10 mouse cellular contexts compared by ENCODE assay signal in the genomic region with DNA sequence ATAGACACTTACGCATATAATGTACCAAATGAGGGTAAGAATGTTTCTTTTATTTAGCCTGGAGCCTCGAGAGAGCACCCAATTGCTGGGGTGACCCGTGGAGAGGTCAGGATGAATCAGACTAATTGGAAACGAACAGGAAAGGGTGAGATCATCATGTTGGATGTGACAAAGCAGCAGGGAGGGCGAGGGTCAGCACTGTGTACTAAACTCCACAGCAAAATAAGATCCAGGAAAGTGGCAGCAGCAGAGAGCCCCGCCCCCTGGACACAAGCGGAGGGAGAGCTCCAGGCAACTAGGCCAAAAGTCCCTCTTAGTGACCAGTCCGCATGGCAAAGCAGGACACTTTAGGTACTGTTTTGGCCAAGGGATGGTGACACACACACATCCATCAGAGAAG. TPM values are rescaled to one million over a fixed set of nuclear protein-coding genes. Genes with fewer than 3 reads are reported as not detected.
A peak's percentile ranks its signal among the peaks of the same experiment; 100 is the strongest.
DNase-seq lines count a peak whose midpoint lies in the region; ATAC-seq lines count a peak whose summit lies in the region.
"Had no signal": no experiment of that assay in that cellular context is flagged by ENCODE, and none has a peak within 500 bp of the region (broad histone marks: within the 10 kb centered on the region; RNA-seq: fewer than 3 reads in every experiment).

No protein-coding gene starts in this region.

- intact Hi-C loops in left cerebral cortex, postnatal 14 days (cut with DNase I) = no loop called here

- H3K27ac ChIP-seq in neural tube, embryonic 15.5 days (replicated peaks) = no peak overlapping the region
- H3K27ac ChIP-seq: embryonic facial prominence, embryonic 13.5 days; intestine, embryonic 15.5 days had no signal

- peak; percentile 1 for DNase-seq in right cerebral cortex, postnatal 4 days
- no peak for DNase-seq in right cerebral cortex, adult 18-20 months
- DNase-seq in gastrocnemius, adult 18-20 months (ENCODE audit: low spot score) = peak; percentile 71
- peak; percentile 54 to 76 for DNase-seq in kidney, postnatal 4 days
- peak; percentile 55 for DNase-seq in urinary bladder, postnatal 14 days (ENCODE audit: low spot score)
- DNase-seq in embryo, embryonic 10.5 days (ENCODE audit: low spot score) = no peak
- DNase-seq in left cerebral cortex, postnatal 14 days (ENCODE audit: low spot score in 2 of 2) = no peak

- no peak overlapping the region for H3K9ac ChIP-seq in neural tube, embryonic 15.5 days (replicated peaks)
- H3K9ac ChIP-seq: embryonic facial prominence, embryonic 13.5 days; intestine, embryonic 15.5 days had no signal

- no peak overlapping the region for H3K4me2 ChIP-seq in neural tube, embryonic 15.5 days
- H3K4me2 ChIP-seq: embryonic facial prominence, embryonic 13.5 days; intestine, embryonic 15.5 days had no signal

- 61% methylated on average over 8 of the region's 8 CpGs for WGBS in neural tube, embryonic 15.5 days

- H3K4me3 ChIP-seq in neural tube, embryonic 15.5 days (replicated peaks) = no peak overlapping the region
- H3K4me3 ChIP-seq: embryonic facial prominence, embryonic 13.5 days; intestine, embryonic 15.5 days had no signal

- H3K36me3 ChIP-seq in neural tube, embryonic 15.5 days = no peaks in the 10 kb centered on the region
- H3K36me3 ChIP-seq: embryonic facial prominence, embryonic 13.5 days; intestine, embryonic 15.5 days had no signal

- H3K4me1 ChIP-seq in neural tube, embryonic 15.5 days = peaks cover 10% of the 10 kb centered on the region

- no peaks in the 10 kb centered on the region for H3K27me3 ChIP-seq in neural tube, embryonic 15.5 days (replicated peaks)
- H3K27me3 ChIP-seq: embryonic facial prominence, embryonic 13.5 days; intestine, embryonic 15.5 days had no signal

- H3K9me3 ChIP-seq in neural tube, embryonic 15.5 days (replicated peaks) = no peaks in the 10 kb centered on the region
- H3K9me3 ChIP-seq: intestine, embryonic 15.5 days had no signal

- no peak for ATAC-seq in neural tube, embryonic 15.5 days (ENCODE audit: low FRiP score)
- ATAC-seq: intestine, embryonic 15.5 days had no signal

RNA-seq across cellular contexts. Expression of a gene that starts 18.4 kb away (rescaled TPM):
- total RNA-seq in gastrocnemius, adult 18-20 months (2021) = 10 to 100 TPM; 23.5 to 27.8 TPM
- total RNA-seq in left cerebral cortex, postnatal 14 days (2021) = 10 to 100 TPM; 18.8 to 21.6 TPM
- polyA plus RNA-seq in neural tube, embryonic 15.5 days (2015; fragmentation: Nextera tagmentation; extraction: Ambion mirVana) = 18.4 and 20.7 TPM in 2 replicates

Comparison
In these comparisons a context has a peak if more than half of its experiments do, and no peak if none do; other contexts are left out.
1. DNase-seq: peak in right cerebral cortex, postnatal 4 days (single experiment), gastrocnemius, adult 18-20 months (single experiment), kidney, postnatal 4 days (2 of 2) and urinary bladder, postnatal 14 days (single experiment); none in right cerebral cortex, adult 18-20 months (single experiment), embryo, embryonic 10.5 days (single experiment) and left cerebral cortex, postnatal 14 days (0 of 2).